Mouse (Mus musculus) ES-E14 (cell line): ENCODE measurements around the gene Pign. TPM values are rescaled to one million over a fixed set of nuclear protein-coding genes. Genes with fewer than 3 reads are reported as not detected.

Experiments
- DNase-seq: peaks from one replicate; pipeline ENCODE4 v3.0.0-alpha.2; 2013; ENCODE audit warnings: low read depth, low spot score
- H3K27ac ChIP-seq: 2 replicates; pipeline ENCODE4 v1.5.1; 2012; ENCODE audit warnings: low read depth, mild to moderate bottlenecking, low read length, moderate library complexity, mixed read lengths; ENCODE audit not compliant: poor library complexity, insufficient read depth, severe bottlenecking
- H3K36me3 ChIP-seq: 2 replicates; pipeline ENCODE4 v1.6.1; 2012; ENCODE audit warnings: mild to moderate bottlenecking, low read length, moderate library complexity, mixed read lengths; ENCODE audit not compliant: control insufficient read depth, poor library complexity, insufficient read depth, severe bottlenecking
- H3K4me1 ChIP-seq, 2 experiments: fragments of 150-350 bp in 1 of 2; sonication (generic) in 1 of 2; 2 replicates each; pipeline ENCODE4 v1.6.1; 2012; ENCODE audit warnings: low read length in 2 of 2, mild to moderate bottlenecking in 1 of 2, mixed read lengths in 1 of 2; ENCODE audit not compliant: control insufficient read depth in 2 of 2, insufficient read depth in 2 of 2, poor library complexity in 1 of 2
- H3K4me3 ChIP-seq, 2 experiments: fragments of 150-350 bp in 1 of 2; sonication (generic) in 1 of 2; 2 replicates each; pipeline ENCODE4 v1.5.1; 2012; ENCODE audit warnings: low read length in 2 of 2, low read depth in 1 of 2, mild to moderate bottlenecking in 1 of 2, mixed read lengths in 1 of 2; ENCODE audit not compliant: insufficient read depth in 1 of 2, poor library complexity in 1 of 2, severe bottlenecking in 1 of 2
- H3K9ac ChIP-seq: 2 replicates; pipeline ENCODE4 v1.6.1; 2012; ENCODE audit warnings: low read depth, mild to moderate bottlenecking, low read length, mixed read lengths; ENCODE audit not compliant: poor library complexity, insufficient read depth, severe bottlenecking
- H3K9me3 ChIP-seq: fragments of 150-350 bp; sonication (generic); 2 replicates; pipeline ENCODE4 v1.6.1; 2012; ENCODE audit warnings: low read depth, mild to moderate bottlenecking, low read length; ENCODE audit not compliant: control insufficient read depth, insufficient read depth
- CHD2 ChIP-seq: IDR thresholded peaks from 2 replicates; pipeline ENCODE4 v1.6.1; 2014; ENCODE audit warnings: mild to moderate bottlenecking, low read depth, low read length, inconsistent platforms
- HCFC1 ChIP-seq: IDR thresholded peaks from 2 replicates; pipeline ENCODE4 v1.6.1; 2012; ENCODE audit warnings: low read length, inconsistent platforms, borderline replicate concordance; ENCODE audit not compliant: insufficient read depth
- MAFK ChIP-seq: IDR thresholded peaks from 2 replicates; pipeline ENCODE4 v1.6.1; 2014; ENCODE audit warnings: mild to moderate bottlenecking, low read depth, low read length, inconsistent platforms; ENCODE audit not compliant: insufficient read depth
- ZC3H11A ChIP-seq: IDR thresholded peaks from 2 replicates; pipeline ENCODE4 v1.6.1; 2012; ENCODE audit warnings: low read depth, mild to moderate bottlenecking, inconsistent platforms, low read length, borderline replicate concordance
- ZNF384 ChIP-seq: IDR thresholded peaks from 2 replicates; pipeline ENCODE4 v1.6.1; 2012; ENCODE audit warnings: low read depth, low read length, inconsistent platforms
- in situ Hi-C, 2 experiments: fragments of 600-800 bp; cut with MboI; formaldehyde crosslinking; loops; one replicate each; pipeline ENCODE4 v1.15.1; 2025; ENCODE audit warnings: low sequenced_read_pairs in 2 of 2, inconsistent platforms in 1 of 2; ENCODE audit not compliant: unreplicated experiment in 2 of 2
- total RNA-seq: library from RNA; depleted of rRNA; stranded (reverse); fragments of 300-350 nt; gene quantifications from 2 replicates; pipeline ENCODE4 v1.2.3, GENCODE M21; 2012; rRNA removed

The Pign gene
- total RNA-seq, 1 experiment, result 52.8 TPM

DNA sequence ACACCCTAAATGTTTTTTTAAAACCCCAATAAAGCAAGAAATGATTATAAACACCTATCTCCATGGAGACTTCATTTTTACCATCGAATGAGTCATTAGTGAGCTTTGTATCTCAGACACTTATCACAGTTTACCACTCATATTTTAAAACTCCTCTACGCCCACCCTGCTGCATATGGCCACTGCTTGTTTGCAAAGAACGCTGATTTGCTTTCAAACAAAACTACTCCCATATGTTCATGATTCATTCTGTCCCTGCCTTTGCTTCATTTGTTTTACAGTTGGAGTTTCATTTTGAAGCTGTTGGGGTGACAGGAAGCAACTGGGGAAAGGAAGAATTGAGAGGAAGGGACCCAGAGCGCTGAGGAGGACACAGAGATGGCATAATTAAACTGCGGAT lies 170.9 kb downstream of the Pign start:
- H3K9me3 ChIP-seq, result no peaks in the 10 kb centered on the region
- in situ Hi-C loops, result no loop called here
- H3K4me1 ChIP-seq, result peaks cover 3 to 14% of the 10 kb centered on the region in 2 experiments; a peak in 2 of 4 replicates
- TF ChIP-seq MAFK (no peak), HCFC1 (no peak), ZNF384 (no peak), ZC3H11A (no peak), CHD2 (no peak)
- no peak overlapping the region for H3K4me3 ChIP-seq
- no peak for DNase-seq
- no peaks in the 10 kb centered on the region for H3K36me3 ChIP-seq
- H3K27ac ChIP-seq, result no peak overlapping the region
- no peak overlapping the region for H3K9ac ChIP-seq

DNA sequence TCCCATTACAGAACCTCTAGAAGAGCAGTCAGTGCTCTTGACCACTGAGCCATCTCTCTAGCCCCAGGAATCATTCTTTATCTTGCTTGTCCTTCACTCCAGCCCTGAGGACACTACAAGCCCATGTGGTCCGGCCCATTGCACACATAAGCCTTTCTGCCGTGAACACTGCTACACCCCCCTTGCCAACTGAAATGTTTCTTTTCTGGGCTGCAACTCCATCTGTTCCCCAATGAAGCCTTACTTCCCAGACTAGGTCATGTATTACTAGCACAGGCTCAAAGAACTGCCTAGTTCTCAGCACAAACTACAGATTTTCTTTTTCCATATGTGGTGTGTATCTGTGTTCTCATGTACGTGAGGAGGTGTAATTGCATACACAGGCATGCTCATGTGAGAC lies 174.0 kb downstream of the Pign start:
- Histone ChIP-seq H3K9ac (no peak overlapping the region), H3K4me3 (no peak overlapping the region), H3K4me1 (peaks cover 3 to 12% of the 10 kb centered on the region in 2 experiments; a peak in 2 of 4 replicates), H3K27ac (no peak overlapping the region), H3K9me3 (no peaks in the 10 kb centered on the region), H3K36me3 (no peaks in the 10 kb centered on the region)
- in situ Hi-C loops, result no loop called here
- TF ChIP-seq CHD2 (no peak), HCFC1 (no peak), ZC3H11A (no peak), ZNF384 (no peak), MAFK (no peak)
- DNase-seq, result no peak

DNA sequence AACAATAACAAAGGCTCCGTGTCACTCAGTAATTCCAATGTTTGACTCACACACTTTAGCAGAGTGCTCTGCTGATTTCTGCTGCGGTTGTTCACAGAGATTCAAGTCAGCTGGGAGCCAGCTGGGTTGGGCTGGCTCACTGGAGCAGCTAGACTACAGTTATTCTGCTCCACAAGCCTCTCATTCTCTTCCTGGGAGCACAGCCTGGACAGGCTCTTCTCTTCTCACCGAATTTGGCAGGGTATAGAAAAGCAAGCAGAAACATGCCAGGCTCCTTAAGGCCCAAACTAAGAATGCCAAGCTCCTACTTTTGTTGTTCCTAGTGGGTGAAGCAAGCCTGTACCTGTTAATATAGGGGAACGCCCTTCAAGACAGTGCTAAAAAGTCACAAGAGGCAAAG lies 176.4 kb downstream of the Pign start:
- Histone ChIP-seq H3K27ac (no peak overlapping the region), H3K4me1 (peaks cover 2 to 8% of the 10 kb centered on the region in 2 experiments; a peak in 2 of 4 replicates), H3K9ac (no peak overlapping the region), H3K9me3 (no peaks in the 10 kb centered on the region), H3K4me3 (no peak overlapping the region), H3K36me3 (no peaks in the 10 kb centered on the region)
- TF ChIP-seq CHD2 (no peak), HCFC1 (no peak), ZC3H11A (no peak), ZNF384 (no peak), MAFK (no peak)
- no peak for DNase-seq
- in situ Hi-C loops, result no loop called here

Other genes starting within 250 kb of the Pign start
- gene Relch, start 184 bp upstream of the Pign start, total RNA-seq, result 40.1 and 45.1 TPM in 2 replicates
- 2.1 and 2.2 TPM in 2 replicates for gene Tnfrsf11a, start 117.0 kb upstream of the Pign start, total RNA-seq